Comparison of ENCODE assay signal across 12 mouse cellular contexts in genomic region chr10:128772895-128773294, GRCm38 (mm10). TPM values are rescaled to one million over a fixed set of nuclear protein-coding genes. Genes with fewer than 3 reads are reported as not detected.
DNase-seq lines count a peak whose midpoint lies in the region; TF ChIP-seq lines count a peak whose summit lies in the region.
"Had no signal": no experiment of that assay in that cellular context is flagged by ENCODE, and none has a peak within 500 bp of the region (broad histone marks: within the 10 kb centered on the region; RNA-seq: fewer than 3 reads in every experiment).

No protein-coding gene starts in this region.

- intact Hi-C loops in gastrocnemius, adult 2 months (cut with DNase I) = no loop called here

- no peak overlapping the region for H3K4me3 ChIP-seq in gastrocnemius, adult 2 months
- H3K4me3 ChIP-seq: heart, embryonic 13.5 days had no signal

- no peaks in the 10 kb centered on the region for H3K36me3 ChIP-seq in splenic B cell, adult 2 months (ENCODE audit: control insufficient read depth, insufficient read depth, low read length, poor library complexity, severe bottlenecking)

- TF ChIP-seq CTCF in gastrocnemius, adult 2 months (IDR thresholded peaks at IDR 0.05) = peak; percentile 61

- no peak overlapping the region for H3K27ac ChIP-seq in gastrocnemius, adult 2 months
- H3K27ac ChIP-seq: heart, embryonic 13.5 days had no signal

- H3K27me3 ChIP-seq in splenic B cell, adult 2 months (ENCODE audit: control insufficient read depth, insufficient read depth, low read length, poor library complexity, severe bottlenecking) = no peaks in the 10 kb centered on the region
- H3K27me3 ChIP-seq: heart, embryonic 13.5 days had no signal

- no peak for DNase-seq in gastrocnemius, adult 2 months
- DNase-seq in gastrocnemius, postnatal 10 days = no peak
- peak; percentile 20 for DNase-seq in lung, postnatal 36 days
- DNase-seq in lung, postnatal 10 days = no peak
- DNase-seq in embryo, embryonic 10.5 days (ENCODE audit: low spot score) = peak; percentile 10
- DNase-seq in splenic B cell, adult 2 months (ENCODE audit: low read depth, low spot score) = peak; percentile 47
- no peak for DNase-seq in right cerebral cortex, postnatal 14 days
- DNase-seq in ovary, adult 18-20 months (ENCODE audit: low spot score) = no peak
- DNase-seq: adrenal gland, adult 8-10 months; cerebellum, adult 18-20 months; thymus, postnatal 36 days had no signal

RNA-seq across cellular contexts. Expression of gene Mmp19, which starts 17.8 kb away (rescaled TPM):
- total RNA-seq in gastrocnemius, adult 2 months (2021) = 1 to 10 TPM; 1.0 to 1.5 TPM
- total RNA-seq in gastrocnemius, postnatal 10 days (2021) = 1 to 10 TPM; 2.8 to 3.8 TPM

RNA-seq across cellular contexts. Expression of gene Pym1, which starts 25.2 kb away (rescaled TPM):
- total RNA-seq in gastrocnemius, adult 2 months (2021) = 10 to 100 TPM in 1 of 2 experiments, 1 to 10 TPM in 1; 9.9 to 11.8 TPM
- 10 to 100 TPM; 13.7 to 14.9 TPM for total RNA-seq in gastrocnemius, postnatal 10 days (2021)

RNA-seq across cellular contexts. Expression of gene Dgka, which starts 28.2 kb away (rescaled TPM):
- 1 to 10 TPM; 8.8 to 9.7 TPM for total RNA-seq in gastrocnemius, adult 2 months (2021)
- 1 to 10 TPM; 7.1 to 8.8 TPM for total RNA-seq in gastrocnemius, postnatal 10 days (2021)

RNA-seq across cellular contexts. Expression of gene Dnajc14, which starts 31.0 kb away (rescaled TPM):
- total RNA-seq in gastrocnemius, adult 2 months (2021) = 10 to 100 TPM; 20.1 to 26.2 TPM
- total RNA-seq in gastrocnemius, postnatal 10 days (2021) = 10 to 100 TPM; 28.9 to 34.6 TPM

RNA-seq across cellular contexts. Expression of gene Tmem198b, which starts 31.3 kb away (rescaled TPM):
- 1 to 10 TPM; 2.2 to 3.6 TPM for total RNA-seq in gastrocnemius, adult 2 months (2021)
- total RNA-seq in gastrocnemius, postnatal 10 days (2021) = 10 to 100 TPM in 1 of 2 experiments, 1 to 10 TPM in 1; 7.4 to 10.8 TPM

Comparison
In these comparisons a context has a peak if more than half of its experiments do, and no peak if none do; other contexts are left out.
1. DNase-seq: peak in lung, postnatal 36 days (single experiment), embryo, embryonic 10.5 days (single experiment) and splenic B cell, adult 2 months (single experiment); none in gastrocnemius, adult 2 months (single experiment), gastrocnemius, postnatal 10 days (single experiment), lung, postnatal 10 days (single experiment), right cerebral cortex, postnatal 14 days (single experiment) and ovary, adult 18-20 months (single experiment).